Mouse (Mus musculus): ENCODE data around the gene Tmem178b. TPM values are rescaled to one million over a fixed set of nuclear protein-coding genes. Genes with fewer than 3 reads are reported as not detected.

Gene Tmem178b
- polyA plus RNA-seq, 1 experiment from 2014 or later: 0.15 TPM

- no peaks in the 10 kb centered on the region for H3K9me3 ChIP-seq (ENCODE audit: control insufficient read depth, low read length)
- no peak for ATAC-seq (ENCODE audit: low FRiP score, low TSS enrichment)
- no peaks in the 10 kb centered on the region for H3K27me3 ChIP-seq (ENCODE audit: control insufficient read depth, insufficient read depth, low read length)
- no peak overlapping the region for H3K27ac ChIP-seq (ENCODE audit: low read depth, low read length)
- H3K4me1 ChIP-seq (ENCODE audit: control insufficient read depth, insufficient read depth, low read length): no peaks in the 10 kb centered on the region
- no peaks in the 10 kb centered on the region for H3K36me3 ChIP-seq (ENCODE audit: control insufficient read depth, insufficient read depth, low read length)
- WGBS: 69% methylated on average over 6 of the region's 6 CpGs
- no peak overlapping the region for H3K4me3 ChIP-seq (ENCODE audit: low read length)
- no peak overlapping the region for H3K9ac ChIP-seq (ENCODE audit: low read depth, low read length)
- H3K4me2 ChIP-seq (replicated peaks; ENCODE audit: low read depth, low read length): no peak overlapping the region
Observed at GRCm38 (mm10) chr6:40135716-40136115, 262.6 kb downstream of the Tmem178b start.

DNA sequence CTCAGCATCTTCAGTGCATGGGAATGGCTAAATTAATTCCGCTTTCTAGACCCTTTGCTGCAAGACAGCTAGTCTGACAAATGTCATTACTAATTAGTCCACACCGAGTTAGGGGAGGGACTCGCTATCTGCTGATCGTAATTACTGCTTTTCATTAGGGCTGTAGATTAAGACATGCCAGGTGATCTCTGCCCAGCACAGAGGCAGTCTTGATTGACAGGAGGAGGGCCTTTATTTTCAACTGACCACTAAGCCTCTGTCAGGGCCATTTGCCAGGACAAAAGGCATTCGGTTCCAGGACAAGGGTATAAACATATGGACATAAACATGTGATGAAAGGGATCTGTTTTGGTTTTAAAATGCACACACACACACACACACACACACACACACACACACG is 264.3 kb downstream of the Tmem178b start:
- ATAC-seq (ENCODE audit: low FRiP score, low TSS enrichment): no peak
- no peaks in the 10 kb centered on the region for H3K36me3 ChIP-seq (ENCODE audit: control insufficient read depth, insufficient read depth, low read length)
- no peak overlapping the region for H3K4me3 ChIP-seq (ENCODE audit: low read length)
- WGBS: 69% methylated on average over 6 of the region's 6 CpGs
- no peaks in the 10 kb centered on the region for H3K9me3 ChIP-seq (ENCODE audit: control insufficient read depth, low read length)
- H3K4me1 ChIP-seq (ENCODE audit: control insufficient read depth, insufficient read depth, low read length): no peaks in the 10 kb centered on the region
- no peak overlapping the region for H3K9ac ChIP-seq (ENCODE audit: low read depth, low read length)
- H3K27me3 ChIP-seq (ENCODE audit: control insufficient read depth, insufficient read depth, low read length): no peaks in the 10 kb centered on the region
- no peak overlapping the region for H3K27ac ChIP-seq (ENCODE audit: low read depth, low read length)
- H3K4me2 ChIP-seq (replicated peaks; ENCODE audit: low read depth, low read length): no peak overlapping the region

GRCm38 (mm10) chr6:40137831-40138520 is 264.9 kb downstream of the Tmem178b start:
- Histone ChIP-seq H3K36me3 (ENCODE audit: control insufficient read depth, insufficient read depth, low read length) (no peaks in the 10 kb centered on the region), H3K9ac (ENCODE audit: low read depth, low read length) (no peak overlapping the region), H3K27ac (ENCODE audit: low read depth, low read length) (no peak overlapping the region), H3K27me3 (ENCODE audit: control insufficient read depth, insufficient read depth, low read length) (no peaks in the 10 kb centered on the region), H3K9me3 (ENCODE audit: control insufficient read depth, low read length) (no peaks in the 10 kb centered on the region), H3K4me1 (ENCODE audit: control insufficient read depth, insufficient read depth, low read length) (no peaks in the 10 kb centered on the region), H3K4me2 (replicated peaks; ENCODE audit: low read depth, low read length) (no peak overlapping the region), H3K4me3 (ENCODE audit: low read length) (no peak overlapping the region)
- whole genome bisulfite sequencing: 78% methylated on average over 7 of the region's 7 CpGs
- ATAC-seq (ENCODE audit: low FRiP score, low TSS enrichment): no peak

- Histone ChIP-seq H3K4me3 (ENCODE audit: low read length) (no peak overlapping the region), H3K9ac (ENCODE audit: low read depth, low read length) (no peak overlapping the region), H3K4me2 (replicated peaks; ENCODE audit: low read depth, low read length) (no peak overlapping the region), H3K27me3 (ENCODE audit: control insufficient read depth, insufficient read depth, low read length) (no peaks in the 10 kb centered on the region), H3K36me3 (ENCODE audit: control insufficient read depth, insufficient read depth, low read length) (no peaks in the 10 kb centered on the region), H3K9me3 (ENCODE audit: control insufficient read depth, low read length) (no peaks in the 10 kb centered on the region), H3K27ac (ENCODE audit: low read depth, low read length) (no peak overlapping the region), H3K4me1 (ENCODE audit: control insufficient read depth, insufficient read depth, low read length) (no peaks in the 10 kb centered on the region)
- 13% methylated on average over 5 of the region's 5 CpGs for WGBS
- peak; percentile 60; the same call in 1 of the 2 replicates for ATAC-seq (ENCODE audit: low FRiP score, low TSS enrichment)
Observed at GRCm38 (mm10) chr6:40142582-40142981, 269.5 kb downstream of the Tmem178b start.

DNA sequence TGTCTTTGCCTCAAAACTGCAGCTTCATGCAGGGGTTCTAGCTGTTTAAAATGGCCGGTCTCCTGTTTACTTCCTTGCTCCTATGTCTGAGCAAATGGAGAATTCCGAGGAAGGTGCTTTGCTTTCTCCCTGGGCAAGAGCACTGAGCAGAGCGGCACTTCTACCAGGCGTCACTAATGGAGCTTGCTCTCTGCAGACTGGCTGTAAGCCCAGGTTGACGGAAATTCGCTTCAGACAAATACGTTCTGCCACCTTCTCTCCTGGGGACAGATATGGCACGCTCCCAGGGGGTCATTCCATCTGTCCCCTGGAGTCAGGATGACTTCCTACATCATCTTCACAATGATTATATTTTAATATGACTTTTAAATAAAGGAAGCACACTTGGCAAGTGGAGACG is 271.3 kb downstream of the Tmem178b start:
- Histone ChIP-seq H3K4me3 (ENCODE audit: low read length) (no peak overlapping the region), H3K4me2 (replicated peaks; ENCODE audit: low read depth, low read length) (no peak overlapping the region), H3K9ac (ENCODE audit: low read depth, low read length) (no peak overlapping the region), H3K27me3 (ENCODE audit: control insufficient read depth, insufficient read depth, low read length) (no peaks in the 10 kb centered on the region), H3K27ac (ENCODE audit: low read depth, low read length) (no peak overlapping the region), H3K36me3 (ENCODE audit: control insufficient read depth, insufficient read depth, low read length) (no peaks in the 10 kb centered on the region), H3K9me3 (ENCODE audit: control insufficient read depth, low read length) (no peaks in the 10 kb centered on the region), H3K4me1 (ENCODE audit: control insufficient read depth, insufficient read depth, low read length) (no peaks in the 10 kb centered on the region)
- 74% methylated on average over 9 of the region's 9 CpGs for WGBS
- no peak for ATAC-seq (ENCODE audit: low FRiP score, low TSS enrichment)

DNA sequence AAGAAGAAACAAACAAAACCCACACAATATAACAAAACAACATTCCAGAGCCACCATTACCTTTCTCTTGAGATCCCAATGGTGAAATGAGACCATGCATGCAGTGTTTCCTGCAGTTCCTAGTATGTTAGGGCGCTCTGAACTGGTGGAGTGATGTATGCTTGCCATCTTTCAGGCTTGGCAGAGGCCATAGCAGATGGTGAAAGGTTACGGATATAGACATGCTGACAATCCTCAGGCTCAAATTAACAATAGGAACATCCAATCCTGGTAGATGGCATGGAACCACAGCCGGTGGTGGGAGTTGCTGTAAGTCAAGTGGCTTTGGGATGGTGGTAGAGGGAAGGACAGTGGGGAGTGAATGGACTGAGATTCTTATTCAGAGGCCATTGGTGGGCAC is 272.5 kb downstream of the Tmem178b start:
- H3K4me3 ChIP-seq (ENCODE audit: low read length): no peak overlapping the region
- WGBS: 92% methylated on average over 3 of the region's 3 CpGs
- no peak overlapping the region for H3K4me2 ChIP-seq (replicated peaks; ENCODE audit: low read depth, low read length)
- no peaks in the 10 kb centered on the region for H3K27me3 ChIP-seq (ENCODE audit: control insufficient read depth, insufficient read depth, low read length)
- no peaks in the 10 kb centered on the region for H3K4me1 ChIP-seq (ENCODE audit: control insufficient read depth, insufficient read depth, low read length)
- no peaks in the 10 kb centered on the region for H3K36me3 ChIP-seq (ENCODE audit: control insufficient read depth, insufficient read depth, low read length)
- H3K9me3 ChIP-seq (ENCODE audit: control insufficient read depth, low read length): no peaks in the 10 kb centered on the region
- H3K9ac ChIP-seq (ENCODE audit: low read depth, low read length): no peak overlapping the region
- H3K27ac ChIP-seq (ENCODE audit: low read depth, low read length): no peak overlapping the region
- ATAC-seq (ENCODE audit: low FRiP score, low TSS enrichment): no peak

- no peaks in the 10 kb centered on the region for H3K36me3 ChIP-seq (ENCODE audit: control insufficient read depth, insufficient read depth, low read length)
- WGBS: 94% methylated on average over 8 of the region's 8 CpGs
Observed at GRCm38 (mm10) chr6:40152241-40152640, 279.2 kb downstream of the Tmem178b start.

DNA sequence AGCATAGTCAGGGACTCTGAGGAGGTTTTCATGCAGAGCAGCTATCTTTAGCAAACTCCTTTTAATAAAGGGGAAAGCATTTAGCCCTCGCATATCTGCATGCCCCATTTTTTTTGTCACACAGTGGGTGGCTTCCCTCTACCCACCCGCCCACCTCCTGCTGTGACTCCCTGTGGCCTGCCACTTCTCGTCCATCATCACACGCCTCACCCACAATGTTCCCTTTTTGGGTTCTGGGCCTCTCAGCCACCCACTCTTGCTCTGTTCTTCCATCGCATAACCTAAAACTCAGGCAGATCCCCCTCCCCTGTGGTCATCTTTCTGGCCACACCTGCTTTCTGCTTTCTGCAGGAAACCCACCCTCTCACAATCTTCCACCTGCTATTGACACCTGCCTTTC is 288.3 kb downstream of the Tmem178b start:
- no peak overlapping the region for H3K4me3 ChIP-seq (ENCODE audit: low read length)
- no peaks in the 10 kb centered on the region for H3K9me3 ChIP-seq (ENCODE audit: control insufficient read depth, low read length)
- H3K27ac ChIP-seq (ENCODE audit: low read depth, low read length): no peak overlapping the region
- no peak overlapping the region for H3K9ac ChIP-seq (ENCODE audit: low read depth, low read length)
- WGBS: 82% methylated on average over 5 of the region's 5 CpGs
- H3K4me2 ChIP-seq (replicated peaks; ENCODE audit: low read depth, low read length): no peak overlapping the region
- no peaks in the 10 kb centered on the region for H3K36me3 ChIP-seq (ENCODE audit: control insufficient read depth, insufficient read depth, low read length)
- H3K4me1 ChIP-seq (ENCODE audit: control insufficient read depth, insufficient read depth, low read length): no peaks in the 10 kb centered on the region
- H3K27me3 ChIP-seq (ENCODE audit: control insufficient read depth, insufficient read depth, low read length): no peaks in the 10 kb centered on the region
- no peak for ATAC-seq (ENCODE audit: low FRiP score, low TSS enrichment)

More at GRCm38 (mm10) chr6:40152241-40152640, 279.2 kb downstream of the Tmem178b start:
- Histone ChIP-seq H3K4me2 (replicated peaks; ENCODE audit: low read depth, low read length) (no peak overlapping the region), H3K4me3 (ENCODE audit: low read length) (no peak overlapping the region), H3K9ac (ENCODE audit: low read depth, low read length) (no peak overlapping the region), H3K9me3 (ENCODE audit: control insufficient read depth, low read length) (no peaks in the 10 kb centered on the region), H3K27me3 (ENCODE audit: control insufficient read depth, insufficient read depth, low read length) (no peaks in the 10 kb centered on the region), H3K27ac (ENCODE audit: low read depth, low read length) (no peak overlapping the region), H3K4me1 (ENCODE audit: control insufficient read depth, insufficient read depth, low read length) (no peaks in the 10 kb centered on the region)
- ATAC-seq (ENCODE audit: low FRiP score, low TSS enrichment): no peak

GRCm38 (mm10) chr6:40173559-40173958 is 300.5 kb downstream of the Tmem178b start:
- H3K4me3 ChIP-seq (ENCODE audit: low read length): no peak overlapping the region
- WGBS: 82% methylated on average over 6 of the region's 6 CpGs
- no peaks in the 10 kb centered on the region for H3K27me3 ChIP-seq (ENCODE audit: control insufficient read depth, insufficient read depth, low read length)
- no peak overlapping the region for H3K4me2 ChIP-seq (replicated peaks; ENCODE audit: low read depth, low read length)
- no peaks in the 10 kb centered on the region for H3K36me3 ChIP-seq (ENCODE audit: control insufficient read depth, insufficient read depth, low read length)
- H3K27ac ChIP-seq (ENCODE audit: low read depth, low read length): no peak overlapping the region
- no peaks in the 10 kb centered on the region for H3K4me1 ChIP-seq (ENCODE audit: control insufficient read depth, insufficient read depth, low read length)
- H3K9me3 ChIP-seq (ENCODE audit: control insufficient read depth, low read length): no peaks in the 10 kb centered on the region
- H3K9ac ChIP-seq (ENCODE audit: low read depth, low read length): no peak overlapping the region
- no peak for ATAC-seq (ENCODE audit: low FRiP score, low TSS enrichment)
